Mouse (Mus musculus): ENCODE data around the gene Rtkn.

DNA sequence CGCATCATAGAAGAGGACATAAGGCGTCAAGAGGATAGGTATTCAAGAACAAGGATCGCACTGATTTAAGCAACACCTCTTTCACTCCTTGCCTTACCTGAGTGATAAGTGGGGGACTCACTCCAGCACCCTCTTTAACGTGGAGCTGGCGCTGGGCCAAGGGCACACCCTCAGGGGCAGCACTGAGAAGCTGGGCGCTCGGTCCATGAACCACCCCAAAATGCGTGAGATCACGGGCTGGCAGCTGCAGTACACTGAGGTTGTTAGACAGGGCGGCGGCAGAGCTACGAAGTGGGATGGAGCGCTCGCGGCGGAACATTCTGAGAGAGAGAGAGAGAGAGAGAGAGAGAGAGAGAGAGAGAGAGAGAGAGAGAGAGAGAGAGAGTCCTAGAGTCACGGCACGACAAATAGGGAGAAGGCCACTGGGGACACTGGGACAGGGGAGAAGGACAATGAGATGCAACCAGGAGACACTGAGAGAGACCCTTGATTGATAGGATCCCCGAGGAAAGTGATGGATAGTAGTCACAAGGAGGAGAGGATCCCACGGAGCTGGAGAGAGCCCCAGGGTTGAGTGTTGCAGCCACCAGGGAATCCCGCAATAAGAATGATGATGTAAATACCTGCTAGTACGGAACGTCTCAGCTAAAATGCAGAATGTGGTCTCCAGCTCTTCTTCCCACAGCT lies 20.4 kb downstream of the Rtkn start:
- TF ChIP-seq POLR2A (IDR thresholded peaks at IDR 0.05; ENCODE audit: borderline replicate concordance, insufficient read depth, low read length) (no peak), CTCF (IDR thresholded peaks at IDR 0.05; ENCODE audit: borderline replicate concordance, insufficient read depth, low read depth, low read length) (no peak)

All from cerebellum, adult 2 months (tissue).